Mouse (Mus musculus): Measurements from ENCODE around the gene Igfn1. TPM values are rescaled to one million over a fixed set of nuclear protein-coding genes. Genes with fewer than 3 reads are reported as not detected.

Gene Igfn1
- polyA plus RNA-seq (2012; ENCODE audit: insufficient read depth, insufficient read length, missing spikeins), result not detected in 2 replicates

- H3K27ac ChIP-seq (replicated peaks; ENCODE audit: low read depth, low read length), result no peak within 1 kb of the TSS
- H3K4me1 ChIP-seq (ENCODE audit: control insufficient read depth, insufficient read depth, insufficient read length, low read length), result peaks cover 2% of the 10 kb centered on the region; the same call in 1 of the 2 replicates
- H3K4me3 ChIP-seq (ENCODE audit: insufficient read depth, low read depth, low read length), result no peak within 1 kb of the TSS
Observed at GRCm38 (mm10) chr1:136006292-136006748, at the start of gene Igfn1. Gene Igfn1, minus strand, starts transcription at chr1:136006342.

- no peaks in the 10 kb centered on the region for H3K4me1 ChIP-seq (ENCODE audit: control insufficient read depth, insufficient read depth, insufficient read length, low read length)
- no peak overlapping the region for H3K27ac ChIP-seq (replicated peaks; ENCODE audit: low read depth, low read length)
- no peak overlapping the region for H3K4me3 ChIP-seq (ENCODE audit: insufficient read depth, low read depth, low read length)
Observed at GRCm38 (mm10) chr1:136055771-136056170, 49.6 kb upstream of the Igfn1 start.

- Histone ChIP-seq H3K4me1 (ENCODE audit: control insufficient read depth, insufficient read depth, insufficient read length, low read length) (no peaks in the 10 kb centered on the region), H3K4me3 (ENCODE audit: insufficient read depth, low read depth, low read length) (no peak within 1 kb of the TSS; the same call in 1 of the 2 replicates), H3K27ac (replicated peaks; ENCODE audit: low read depth, low read length) (no peak within 1 kb of the TSS)
Observed at GRCm38 (mm10) chr1:136052547-136052946, 46.4 kb upstream of the Igfn1 start, which contains the start of gene Cacna1s. Gene Cacna1s, plus strand, starts transcription at chr1:136052750.

GRCm38 (mm10) chr1:136051465-136051864 lies 45.3 kb upstream of the Igfn1 start:
- H3K27ac ChIP-seq (replicated peaks; ENCODE audit: low read depth, low read length), result no peak overlapping the region
- H3K4me1 ChIP-seq (ENCODE audit: control insufficient read depth, insufficient read depth, insufficient read length, low read length), result no peaks in the 10 kb centered on the region
- no peak overlapping the region for H3K4me3 ChIP-seq (ENCODE audit: insufficient read depth, low read depth, low read length)

- no peak overlapping the region for H3K27ac ChIP-seq (replicated peaks; ENCODE audit: low read depth, low read length)
- H3K4me1 ChIP-seq (ENCODE audit: control insufficient read depth, insufficient read depth, insufficient read length, low read length), result no peaks in the 10 kb centered on the region
Observed at GRCm38 (mm10) chr1:136051013-136051315, 44.8 kb upstream of the Igfn1 start.

GRCm38 (mm10) chr1:136050312-136051012 lies 44.3 kb upstream of the Igfn1 start, which contains the start of gene Ascl5:
Gene Ascl5, plus strand, starts transcription at chr1:136050804.
- Histone ChIP-seq H3K27ac (replicated peaks; ENCODE audit: low read depth, low read length) (no peak within 1 kb of the TSS), H3K4me3 (ENCODE audit: insufficient read depth, low read depth, low read length) (no peak within 1 kb of the TSS), H3K4me1 (ENCODE audit: control insufficient read depth, insufficient read depth, insufficient read length, low read length) (no peaks in the 10 kb centered on the region)

More at GRCm38 (mm10) chr1:136051013-136051315, 44.8 kb upstream of the Igfn1 start:
- H3K4me3 ChIP-seq (ENCODE audit: insufficient read depth, low read depth, low read length), result no peak overlapping the region

- no peak overlapping the region for H3K4me3 ChIP-seq (ENCODE audit: insufficient read depth, low read depth, low read length)
- H3K27ac ChIP-seq (replicated peaks; ENCODE audit: low read depth, low read length), result no peak overlapping the region
- no peaks in the 10 kb centered on the region for H3K4me1 ChIP-seq (ENCODE audit: control insufficient read depth, insufficient read depth, insufficient read length, low read length)
Observed at GRCm38 (mm10) chr1:136047894-136048293, 41.8 kb upstream of the Igfn1 start.

GRCm38 (mm10) chr1:136047432-136047831 lies 41.3 kb upstream of the Igfn1 start:
- no peak overlapping the region for H3K27ac ChIP-seq (replicated peaks; ENCODE audit: low read depth, low read length)
- H3K4me3 ChIP-seq (ENCODE audit: insufficient read depth, low read depth, low read length), result no peak overlapping the region
- H3K4me1 ChIP-seq (ENCODE audit: control insufficient read depth, insufficient read depth, insufficient read length, low read length), result no peaks in the 10 kb centered on the region

- Histone ChIP-seq H3K4me1 (ENCODE audit: control insufficient read depth, insufficient read depth, insufficient read length, low read length) (no peaks in the 10 kb centered on the region), H3K4me3 (ENCODE audit: insufficient read depth, low read depth, low read length) (no peak overlapping the region), H3K27ac (replicated peaks; ENCODE audit: low read depth, low read length) (no peak overlapping the region)
Observed at GRCm38 (mm10) chr1:136045774-136046173, 39.6 kb upstream of the Igfn1 start.

- Histone ChIP-seq H3K27ac (replicated peaks; ENCODE audit: low read depth, low read length) (no peak overlapping the region), H3K4me3 (ENCODE audit: insufficient read depth, low read depth, low read length) (no peak overlapping the region), H3K4me1 (ENCODE audit: control insufficient read depth, insufficient read depth, insufficient read length, low read length) (no peaks in the 10 kb centered on the region)
Observed at GRCm38 (mm10) chr1:136040874-136041273, 34.7 kb upstream of the Igfn1 start.

- H3K27ac ChIP-seq (replicated peaks; ENCODE audit: low read depth, low read length), result no peak overlapping the region
- H3K4me3 ChIP-seq (ENCODE audit: insufficient read depth, low read depth, low read length), result no peak overlapping the region
Observed at GRCm38 (mm10) chr1:136040452-136040851, 34.3 kb upstream of the Igfn1 start.

GRCm38 (mm10) chr1:136038746-136039538 lies 32.8 kb upstream of the Igfn1 start:
- Histone ChIP-seq H3K4me1 (ENCODE audit: control insufficient read depth, insufficient read depth, insufficient read length, low read length) (no peaks in the 10 kb centered on the region), H3K27ac (replicated peaks; ENCODE audit: low read depth, low read length) (no peak overlapping the region), H3K4me3 (ENCODE audit: insufficient read depth, low read depth, low read length) (no peak overlapping the region)

More at GRCm38 (mm10) chr1:136040452-136040851, 34.3 kb upstream of the Igfn1 start:
- H3K4me1 ChIP-seq (ENCODE audit: control insufficient read depth, insufficient read depth, insufficient read length, low read length), result no peaks in the 10 kb centered on the region

GRCm38 (mm10) chr1:136032961-136033360 lies 26.8 kb upstream of the Igfn1 start:
- no peaks in the 10 kb centered on the region for H3K4me1 ChIP-seq (ENCODE audit: control insufficient read depth, insufficient read depth, insufficient read length, low read length)
- H3K4me3 ChIP-seq (ENCODE audit: insufficient read depth, low read depth, low read length), result no peak overlapping the region
- H3K27ac ChIP-seq (replicated peaks; ENCODE audit: low read depth, low read length), result no peak overlapping the region

GRCm38 (mm10) chr1:136031697-136032096 lies 25.6 kb upstream of the Igfn1 start:
- no peaks in the 10 kb centered on the region for H3K4me1 ChIP-seq (ENCODE audit: control insufficient read depth, insufficient read depth, insufficient read length, low read length)

GRCm38 (mm10) chr1:136030201-136030600 lies 24.1 kb upstream of the Igfn1 start:
- no peak overlapping the region for H3K27ac ChIP-seq (replicated peaks; ENCODE audit: low read depth, low read length)
- H3K4me3 ChIP-seq (ENCODE audit: insufficient read depth, low read depth, low read length), result no peak overlapping the region
- H3K4me1 ChIP-seq (ENCODE audit: control insufficient read depth, insufficient read depth, insufficient read length, low read length), result no peaks in the 10 kb centered on the region

More at GRCm38 (mm10) chr1:136031697-136032096, 25.6 kb upstream of the Igfn1 start:
- Histone ChIP-seq H3K4me3 (ENCODE audit: insufficient read depth, low read depth, low read length) (no peak overlapping the region), H3K27ac (replicated peaks; ENCODE audit: low read depth, low read length) (no peak overlapping the region)

Measured in brown adipose tissue, adult 24 weeks (tissue).